Comparison of ENCODE assay signal across 8 mouse cellular contexts in genomic region chr17:5352901-5353300, GRCm38 (mm10).
DNase-seq lines count a peak whose midpoint lies in the region; ATAC-seq and TF ChIP-seq lines count a peak whose summit lies in the region.

No protein-coding gene starts in this region.

- H3K4me1 ChIP-seq in heart, embryonic 10.5 days = peaks cover 3% of the 10 kb centered on the region; the same call in 1 of the 2 replicates
- H3K4me1 ChIP-seq in heart, embryonic 16.5 days (ENCODE audit: control insufficient read depth, insufficient read depth, low read length) = peaks cover 7% of the 10 kb centered on the region
- 0 out of 2 replicates have a peak, but pooled peaks cover 2% of the 10 kb centered on the region for H3K4me1 ChIP-seq in lung, embryonic 16.5 days (replicated peaks; ENCODE audit: control insufficient read depth, insufficient read depth, low read length)
- no peaks in the 10 kb centered on the region for H3K4me1 ChIP-seq in thymus, adult 2 months (replicated peaks; ENCODE audit: control insufficient read depth, insufficient read depth, low read length)

- H3K9me3 ChIP-seq in heart, embryonic 10.5 days = no peaks in the 10 kb centered on the region
- 0 out of 2 replicates have a peak, but pooled peaks cover 2% of the 10 kb centered on the region for H3K9me3 ChIP-seq in heart, embryonic 16.5 days (replicated peaks; ENCODE audit: control insufficient read depth, low read length)
- H3K9me3 ChIP-seq in lung, embryonic 16.5 days (ENCODE audit: control insufficient read depth, low read length) = no peaks in the 10 kb centered on the region

- H3K36me3 ChIP-seq in heart, embryonic 10.5 days = no peaks in the 10 kb centered on the region
- peaks cover 3% of the 10 kb centered on the region; the same call in 1 of the 2 replicates for H3K36me3 ChIP-seq in heart, embryonic 16.5 days (ENCODE audit: control insufficient read depth, insufficient read depth)
- no peaks in the 10 kb centered on the region for H3K36me3 ChIP-seq in lung, embryonic 16.5 days (ENCODE audit: control insufficient read depth, insufficient read depth, low read length)
- H3K36me3 ChIP-seq in thymus, adult 2 months (ENCODE audit: control insufficient read depth, insufficient read depth, low read length) = no peaks in the 10 kb centered on the region

- ATAC-seq in heart, embryonic 16.5 days (replicated peaks; ENCODE audit: extremely low read depth, insufficient read depth, low FRiP score) = peak; percentile 52
- peak; percentile 83 for ATAC-seq in lung, embryonic 16.5 days (ENCODE audit: low read depth)

- DNase-seq in heart, adult 8-10 months (ENCODE audit: low spot score) = peak; percentile 36
- no peak for DNase-seq in heart, embryonic 10.5 days (ENCODE audit: low spot score)
- DNase-seq in urinary bladder, postnatal 14 days (ENCODE audit: low spot score) = peak; percentile 26
- no peak for DNase-seq in urinary bladder, postnatal 25 days (ENCODE audit: low spot score)
- no peak for DNase-seq in spleen, adult 12 weeks (ENCODE audit: low spot score)
- DNase-seq in thymus, adult 2 months = no peak

- H3K4me3 ChIP-seq in heart, embryonic 10.5 days = no peak overlapping the region
- no peak overlapping the region for H3K4me3 ChIP-seq in heart, embryonic 16.5 days (ENCODE audit: low read length)
- no peak overlapping the region for H3K4me3 ChIP-seq in lung, embryonic 16.5 days (ENCODE audit: low read length)
- H3K4me3 ChIP-seq in thymus, adult 2 months (ENCODE audit: control insufficient read depth, insufficient read depth, low read length) = no peak overlapping the region

- no peak overlapping the region for H3K9ac ChIP-seq in heart, embryonic 16.5 days (ENCODE audit: low read length)
- no peak overlapping the region for H3K9ac ChIP-seq in lung, embryonic 16.5 days (ENCODE audit: low read length)

- no peak overlapping the region for H3K4me2 ChIP-seq in heart, embryonic 16.5 days (ENCODE audit: low read depth, low read length)
- no peak overlapping the region for H3K4me2 ChIP-seq in lung, embryonic 16.5 days (ENCODE audit: low read depth, low read length)

- TF ChIP-seq CTCF in thymus, adult 2 months (IDR thresholded peaks at IDR 0.05; ENCODE audit: borderline replicate concordance, control insufficient read depth, extremely low read depth, insufficient read depth, low read length, poor library complexity) = no peak

- no peaks in the 10 kb centered on the region for H3K27me3 ChIP-seq in heart, embryonic 10.5 days (ENCODE audit: insufficient read depth, poor library complexity, severe bottlenecking)
- no peaks in the 10 kb centered on the region for H3K27me3 ChIP-seq in heart, embryonic 16.5 days (ENCODE audit: control insufficient read depth, insufficient read depth, low read length)
- no peaks in the 10 kb centered on the region for H3K27me3 ChIP-seq in lung, embryonic 16.5 days (ENCODE audit: control insufficient read depth, insufficient read depth, low read depth, low read length)
- no peaks in the 10 kb centered on the region for H3K27me3 ChIP-seq in thymus, adult 2 months (ENCODE audit: control insufficient read depth, insufficient read depth, low read length)

- WGBS in heart, embryonic 10.5 days = 64% methylated on average over 5 of the region's 5 CpGs
- 33% methylated on average over 5 of the region's 5 CpGs for WGBS in heart, embryonic 16.5 days
- WGBS in lung, embryonic 16.5 days = 34% methylated on average over 5 of the region's 5 CpGs
- 76% methylated on average over 5 of the region's 5 CpGs for WGBS in thymus, adult 2 months

- no peak for TF ChIP-seq POLR2A in thymus, adult 2 months (IDR thresholded peaks at IDR 0.05; ENCODE audit: control insufficient read depth, extremely low read depth, insufficient read depth, low read length, poor library complexity)

- H3K27ac ChIP-seq in heart, embryonic 10.5 days = no peak overlapping the region
- H3K27ac ChIP-seq in heart, embryonic 16.5 days (ENCODE audit: low read length) = peak overlapping the region; percentile 25; the same call in 1 of the 2 replicates
- no peak overlapping the region for H3K27ac ChIP-seq in lung, embryonic 16.5 days (ENCODE audit: low read length)
- no peak overlapping the region for H3K27ac ChIP-seq in thymus, adult 2 months (ENCODE audit: control insufficient read depth, insufficient read depth, low read length)

Comparison
In these comparisons a context has a peak if more than half of its experiments do, and no peak if none do; other contexts are left out.
1. DNase-seq: peak in heart, adult 8-10 months (single experiment) and urinary bladder, postnatal 14 days (single experiment); none in heart, embryonic 10.5 days (single experiment), urinary bladder, postnatal 25 days (single experiment), spleen, adult 12 weeks (single experiment) and thymus, adult 2 months (single experiment).